Mouse (Mus musculus) skeletal muscle tissue, adult 2 months (tissue): Measurements from ENCODE around the gene Krt4.

Experiments
- DNase-seq: peaks from one replicate; pipeline ENCODE4 v3.0.0-alpha.2; 2012; ENCODE audit warnings: low read depth, low spot score

Gene Krt4

GRCm38 (mm10) chr15:101924635-101925034 is at the start of gene Krt4:
TSS of gene Krt4 (minus strand) at chr15:101924735.
- DNase-seq, result no peak

GRCm38 (mm10) chr15:101973414-101974077 is 49.0 kb upstream of the Krt4 start:
- peak; percentile 91 for DNase-seq

- DNase-seq, result no peak
Observed at GRCm38 (mm10) chr15:101970536-101970935, 46.0 kb upstream of the Krt4 start.

- no peak for DNase-seq
Observed at GRCm38 (mm10) chr15:101966808-101967207, 42.3 kb upstream of the Krt4 start.

- no peak for DNase-seq
Observed at GRCm38 (mm10) chr15:101958891-101959290, 34.4 kb upstream of the Krt4 start.

GRCm38 (mm10) chr15:101954187-101954586 is 29.7 kb upstream of the Krt4 start, which contains the start of gene Krt78:
TSS of gene Krt78 (minus strand) at chr15:101954287.
- no peak for DNase-seq

- no peak for DNase-seq
Observed at GRCm38 (mm10) chr15:101952733-101953474, 28.4 kb upstream of the Krt4 start.

- DNase-seq, result no peak
Observed at GRCm38 (mm10) chr15:101945430-101945829, 20.9 kb upstream of the Krt4 start.

- DNase-seq, result no peak
Observed at GRCm38 (mm10) chr15:101941948-101942347, 17.4 kb upstream of the Krt4 start.

GRCm38 (mm10) chr15:101940274-101940829 is 15.8 kb upstream of the Krt4 start, which contains the start of gene Krt79:
TSS of gene Krt79 (minus strand) at chr15:101940324.
- no peak for DNase-seq

GRCm38 (mm10) chr15:101938600-101939308 is 14.2 kb upstream of the Krt4 start:
- no peak for DNase-seq

GRCm38 (mm10) chr15:101933024-101933423 is 8.5 kb upstream of the Krt4 start:
- no peak for DNase-seq

GRCm38 (mm10) chr15:101929666-101930065 is 5.1 kb upstream of the Krt4 start:
- DNase-seq, result no peak

GRCm38 (mm10) chr15:101929087-101929486 is 4.6 kb upstream of the Krt4 start:
- DNase-seq, result no peak

GRCm38 (mm10) chr15:101927340-101928080 is 3.0 kb upstream of the Krt4 start:
- DNase-seq, result peak; percentile 16

GRCm38 (mm10) chr15:101925041-101925440 is 506 bp upstream of the Krt4 start:
- no peak for DNase-seq

GRCm38 (mm10) chr15:101922296-101922695 is 2.2 kb downstream of the Krt4 start:
- no peak for DNase-seq

- no peak for DNase-seq
Observed at GRCm38 (mm10) chr15:101916072-101916471, 8.5 kb downstream of the Krt4 start.

- DNase-seq, result no peak
Observed at GRCm38 (mm10) chr15:101904849-101905248, 19.7 kb downstream of the Krt4 start.

- DNase-seq, result no peak
Observed at GRCm38 (mm10) chr15:101902171-101903149, 22.1 kb downstream of the Krt4 start.
